Mouse (Mus musculus) monocyte, adult 2 months (primary cell): ENCODE data around the gene Nmi.
A peak's percentile ranks its signal among the peaks of the same experiment; 100 is the strongest.
"Not testable (repeated sequence)": the region's sequence is repeated elsewhere in the genome, so short reads cannot be mapped to it uniquely, and the experiment has no call there.

Experiments used
- DNase-seq, 2 experiments: peaks; one replicate each; pipeline ENCODE4 v3.0.0; 2022; ENCODE audit warnings: low spot score in 2 of 2, low read depth in 1 of 2

Gene Nmi

GRCm38 (mm10) chr2:51973410-51973968, at the start of gene Nmi:
Gene Nmi (minus strand): TSS chr2:51973494.
- DNase-seq, result no peak

- no peak for DNase-seq
These were observed 43.1 kb upstream of the Nmi start for GRCm38 (mm10) chr2:52016361-52016760.

- DNase-seq, result no peak
These were observed 40.1 kb upstream of the Nmi start for GRCm38 (mm10) chr2:52013306-52013820.

- not testable (repeated sequence) for DNase-seq
These were observed 38.5 kb upstream of the Nmi start for GRCm38 (mm10) chr2:52011820-52012219.

- no peak for DNase-seq
These were observed 33.1 kb upstream of the Nmi start for GRCm38 (mm10) chr2:52006380-52006779.

- DNase-seq, result not testable (repeated sequence)
These were observed 29.0 kb upstream of the Nmi start for GRCm38 (mm10) chr2:52002299-52002698.

GRCm38 (mm10) chr2:52001521-52001920, 28.2 kb upstream of the Nmi start:
- DNase-seq, result no peak

GRCm38 (mm10) chr2:51999996-52000395, 26.7 kb upstream of the Nmi start:
- no peak for DNase-seq

- no peak for DNase-seq
These were observed 18.2 kb upstream of the Nmi start for GRCm38 (mm10) chr2:51991447-51991846.

- DNase-seq, result no peak
These were observed 16.3 kb upstream of the Nmi start for GRCm38 (mm10) chr2:51989559-51989958.

- no peak for DNase-seq
These were observed 13.4 kb upstream of the Nmi start for GRCm38 (mm10) chr2:51986695-51987094.

- DNase-seq, result no peak
These were observed 12.9 kb upstream of the Nmi start for GRCm38 (mm10) chr2:51986157-51986556.

GRCm38 (mm10) chr2:51985241-51985640, 11.9 kb upstream of the Nmi start:
- no peak for DNase-seq

- DNase-seq, result no peak
These were observed 9.0 kb upstream of the Nmi start for GRCm38 (mm10) chr2:51982288-51982687.

GRCm38 (mm10) chr2:51981630-51982029, 8.3 kb upstream of the Nmi start:
- no peak for DNase-seq

- DNase-seq, result peak in 1 of 2 experiments; percentile 19
These were observed 469 bp downstream of the Nmi start for GRCm38 (mm10) chr2:51972641-51973409.

GRCm38 (mm10) chr2:51972142-51972541, 1.2 kb downstream of the Nmi start:
- peak in 1 of 2 experiments; percentile 32 for DNase-seq

GRCm38 (mm10) chr2:51970897-51971296, 2.4 kb downstream of the Nmi start:
- DNase-seq, result no peak

GRCm38 (mm10) chr2:51967288-51967687, 6.0 kb downstream of the Nmi start:
- no peak for DNase-seq

GRCm38 (mm10) chr2:51953648-51954204, 19.6 kb downstream of the Nmi start:
- DNase-seq, result no peak

GRCm38 (mm10) chr2:51950876-51951275, 22.4 kb downstream of the Nmi start:
- DNase-seq, result no peak
